Mouse (Mus musculus) intestine, embryonic 15.5 days (tissue): Measurements from ENCODE around the gene Zfp369. TPM values are rescaled to one million over a fixed set of nuclear protein-coding genes. Genes with fewer than 3 reads are reported as not detected.
A peak's percentile ranks its signal among the peaks of the same experiment; 100 is the strongest.

Experiments used
- ATAC-seq: fragments of 200-750 bp; cut with Nextera tagmentation; 2 replicates; pipeline ENCODE4 v1.8.0; 2017; ENCODE audit warnings: moderate TSS enrichment, moderate library complexity
- H3K27ac ChIP-seq: fragments of 300-500 bp; sonication (generic); 2 replicates; pipeline ENCODE4 v1.5.1; 2015; ENCODE audit warnings: mild to moderate bottlenecking, inconsistent platforms
- H3K27me3 ChIP-seq: fragments of 300-500 bp; sonication (generic); replicated peaks from 2 replicates; pipeline ENCODE4 v1.6.1; 2015; ENCODE audit warnings: inconsistent platforms
- H3K36me3 ChIP-seq: fragments of 300-500 bp; sonication (generic); 2 replicates; pipeline ENCODE4 v1.6.1; 2015; ENCODE audit warnings: inconsistent platforms
- H3K4me1 ChIP-seq: fragments of 300-500 bp; sonication (generic); replicated peaks from 2 replicates; pipeline ENCODE4 v1.6.1; 2015; ENCODE audit warnings: inconsistent platforms
- H3K4me2 ChIP-seq: fragments of 300-500 bp; sonication (generic); replicated peaks from 2 replicates; pipeline ENCODE4 v1.6.1; 2015; ENCODE audit warnings: mild to moderate bottlenecking, inconsistent platforms
- H3K4me3 ChIP-seq: fragments of 300-500 bp; sonication (generic); replicated peaks from 2 replicates; pipeline ENCODE4 v1.5.1; 2015; ENCODE audit warnings: inconsistent platforms
- H3K9ac ChIP-seq: fragments of 300-500 bp; sonication (generic); 2 replicates; pipeline ENCODE4 v1.6.1; 2015; ENCODE audit warnings: inconsistent platforms
- H3K9me3 ChIP-seq: fragments of 300-500 bp; sonication (generic); 2 replicates; pipeline ENCODE4 v1.6.1; 2016; ENCODE audit warnings: inconsistent platforms
- WGBS: fragments of 180-500 bp; shearing (Covaris S2); methylation state at CpG from one replicate; pipeline ENCODE4 v1.1.7; 2015; 5-methylcytosine and 5-hydroxymethylcytosine counted together
- polyA plus RNA-seq: library from polyadenylated mRNA; unstranded; fragments of >200 nt; fragmentation: Nextera tagmentation; extraction: Ambion mirVana; gene quantifications from 2 replicates; pipeline ENCODE4 v1.2.1, GENCODE M21; 2015

Gene Zfp369
- polyA plus RNA-seq: 8.1 and 9.4 TPM in 2 replicates

GRCm38 (mm10) chr13:65278383-65279341, at the start of gene Zfp369:
TSS of gene Zfp369 (plus strand) at chr13:65278814.
- peak; percentile 100 for ATAC-seq
- WGBS: under 1% methylated on average over 50 of the region's 50 CpGs
- H3K27me3 ChIP-seq: no peaks in the 10 kb centered on the region
- H3K36me3 ChIP-seq: no peaks in the 10 kb centered on the region
- peaks cover 3% of the 10 kb centered on the region; the same call in 1 of the 2 replicates for H3K9me3 ChIP-seq
- peak within 1 kb of the TSS; percentile 68 for H3K4me3 ChIP-seq
- no peaks in the 10 kb centered on the region; the same call in 1 of the 2 replicates for H3K4me1 ChIP-seq
- peak within 1 kb of the TSS; percentile 51 for H3K9ac ChIP-seq
- H3K4me2 ChIP-seq: peak within 1 kb of the TSS; percentile 63
- peak within 1 kb of the TSS; percentile 80 for H3K27ac ChIP-seq

GRCm38 (mm10) chr13:65237211-65237610, 41.4 kb upstream of the Zfp369 start:
- Histone ChIP-seq H3K9ac (no peak overlapping the region), H3K4me3 (no peak overlapping the region), H3K9me3 (no peaks in the 10 kb centered on the region), H3K4me2 (no peak overlapping the region), H3K27ac (no peak overlapping the region), H3K27me3 (no peaks in the 10 kb centered on the region), H3K36me3 (no peaks in the 10 kb centered on the region), H3K4me1 (peaks cover 3% of the 10 kb centered on the region)
- 73% methylated on average over 9 of the region's 9 CpGs for WGBS
- no peak for ATAC-seq

DNA sequence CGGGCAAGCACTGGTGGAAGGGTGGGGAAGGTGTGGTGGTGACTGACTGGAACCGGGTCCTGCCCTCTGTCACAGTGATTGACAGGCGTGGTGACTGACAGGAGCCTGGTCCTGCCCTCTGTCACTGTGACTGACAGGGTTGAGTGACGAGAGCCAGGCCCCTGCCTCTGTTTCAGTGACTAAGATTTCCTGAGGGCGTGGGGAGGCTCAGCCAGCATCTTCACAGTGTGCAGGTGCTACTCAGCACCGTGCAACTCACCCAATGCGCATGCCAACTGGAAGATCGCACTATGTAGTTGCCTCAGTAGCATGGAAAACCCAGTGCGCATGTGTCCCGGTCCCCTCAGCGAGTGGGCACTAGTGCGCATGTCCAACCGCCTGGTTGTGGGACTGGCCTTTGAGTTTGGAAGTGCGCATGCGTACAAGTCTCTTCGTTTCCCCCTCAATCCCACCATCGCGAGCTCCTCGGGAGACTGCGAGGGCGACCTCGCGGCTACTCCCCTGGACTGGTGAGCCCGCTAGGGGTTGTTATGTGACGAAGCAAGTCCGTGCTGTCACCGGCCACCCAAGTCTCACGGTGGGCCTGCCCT, 38.0 kb upstream of the Zfp369 start:
- Histone ChIP-seq H3K36me3 (no peaks in the 10 kb centered on the region), H3K27ac (peak overlapping the region; percentile 92), H3K9ac (peak overlapping the region; percentile 69), H3K9me3 (no peaks in the 10 kb centered on the region), H3K4me2 (peak overlapping the region; percentile 90), H3K27me3 (no peaks in the 10 kb centered on the region), H3K4me3 (peak overlapping the region; percentile 74), H3K4me1 (peaks cover 9% of the 10 kb centered on the region)
- peak; percentile 95 for ATAC-seq
- under 1% methylated on average over 28 of the region's 28 CpGs for WGBS

DNA sequence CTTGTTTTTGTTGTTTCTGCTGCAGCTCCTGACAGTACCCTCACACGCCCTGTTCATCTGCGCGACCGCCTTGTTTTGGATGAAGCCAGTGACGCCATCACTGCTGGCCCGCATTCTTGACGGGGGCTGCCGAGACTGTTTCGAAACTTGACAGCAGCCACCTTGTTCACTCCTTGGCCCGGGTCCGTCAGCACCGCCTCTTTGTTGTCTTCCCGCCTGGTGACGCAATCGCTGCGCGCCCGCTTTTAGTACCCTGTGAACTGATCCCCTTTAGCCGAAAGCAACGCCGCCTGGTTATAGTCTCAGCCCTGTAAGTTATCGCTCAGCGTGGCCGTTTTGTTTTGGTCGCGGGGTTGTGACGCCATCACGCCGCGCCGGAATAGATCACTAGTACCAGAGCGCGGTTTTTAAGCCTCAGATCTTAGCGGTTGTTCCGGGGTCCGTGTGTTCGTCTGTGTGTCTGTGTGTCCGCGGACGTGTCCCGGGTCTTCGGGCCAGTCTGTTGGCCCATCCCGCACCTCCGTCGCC, 37.5 kb upstream of the Zfp369 start:
- peak overlapping the region; percentile 90 for H3K4me2 ChIP-seq
- ATAC-seq: peak; percentile 88
- peak overlapping the region; percentile 69 for H3K9ac ChIP-seq
- H3K9me3 ChIP-seq: no peaks in the 10 kb centered on the region
- H3K36me3 ChIP-seq: no peaks in the 10 kb centered on the region
- peak overlapping the region; percentile 92 for H3K27ac ChIP-seq
- H3K4me1 ChIP-seq: peaks cover 9% of the 10 kb centered on the region
- whole genome bisulfite sequencing: under 1% methylated on average over 45 of the region's 45 CpGs
- H3K4me3 ChIP-seq: peak overlapping the region; percentile 74
- no peaks in the 10 kb centered on the region for H3K27me3 ChIP-seq

DNA sequence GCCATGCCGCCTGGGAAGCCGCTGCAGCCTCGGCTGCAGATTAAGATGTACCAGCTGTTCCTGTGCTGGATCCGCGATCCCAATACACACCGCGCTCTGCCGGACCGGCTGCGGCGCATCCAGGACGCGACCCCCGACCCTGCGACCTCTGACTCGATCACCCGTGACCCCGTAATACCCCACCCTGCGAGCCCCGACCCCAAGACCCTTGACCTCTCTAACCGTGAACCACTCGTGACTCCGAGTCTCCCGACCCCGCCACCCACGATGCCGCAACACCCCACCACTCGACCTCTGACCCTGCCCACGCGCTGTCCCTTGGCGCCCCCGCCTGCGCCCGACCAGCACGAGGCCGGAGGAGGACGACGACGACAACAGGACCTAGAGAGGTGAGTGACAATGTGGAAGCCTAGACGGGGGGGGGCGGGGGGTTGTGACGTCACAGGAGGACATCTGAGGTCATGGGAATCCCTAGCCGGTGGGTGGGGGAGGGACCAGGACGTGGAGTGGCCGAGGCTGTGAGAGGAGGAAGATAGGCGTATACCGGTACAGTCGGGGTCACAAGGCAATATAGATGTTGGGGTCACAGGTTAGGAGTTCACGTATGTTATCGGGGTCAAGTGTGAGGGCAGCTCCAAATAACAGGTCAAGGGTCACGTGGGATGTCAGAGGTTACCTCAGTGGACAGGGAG, 36.8 kb upstream of the Zfp369 start:
- Histone ChIP-seq H3K9ac (peak overlapping the region; percentile 69), H3K4me2 (peak overlapping the region; percentile 90), H3K36me3 (no peaks in the 10 kb centered on the region), H3K27me3 (no peaks in the 10 kb centered on the region), H3K4me3 (peak overlapping the region; percentile 74), H3K9me3 (no peaks in the 10 kb centered on the region), H3K27ac (peak overlapping the region; percentile 92), H3K4me1 (peaks cover 9% of the 10 kb centered on the region)
- 2% methylated on average over 51 of the region's 51 CpGs for WGBS
- ATAC-seq: peak; percentile 41

- Histone ChIP-seq H3K9me3 (no peaks in the 10 kb centered on the region), H3K27me3 (no peaks in the 10 kb centered on the region), H3K36me3 (no peaks in the 10 kb centered on the region), H3K4me2 (peak overlapping the region; percentile 90), H3K9ac (peak overlapping the region; percentile 69; the same call in 1 of the 2 replicates), H3K27ac (no peak overlapping the region), H3K4me1 (peaks cover 9% of the 10 kb centered on the region), H3K4me3 (peak overlapping the region; percentile 74)
- WGBS: 30% methylated on average over 27 of the region's 27 CpGs
- ATAC-seq: no peak
These were observed 36.3 kb upstream of the Zfp369 start for GRCm38 (mm10) chr13:65242319-65242787.

DNA sequence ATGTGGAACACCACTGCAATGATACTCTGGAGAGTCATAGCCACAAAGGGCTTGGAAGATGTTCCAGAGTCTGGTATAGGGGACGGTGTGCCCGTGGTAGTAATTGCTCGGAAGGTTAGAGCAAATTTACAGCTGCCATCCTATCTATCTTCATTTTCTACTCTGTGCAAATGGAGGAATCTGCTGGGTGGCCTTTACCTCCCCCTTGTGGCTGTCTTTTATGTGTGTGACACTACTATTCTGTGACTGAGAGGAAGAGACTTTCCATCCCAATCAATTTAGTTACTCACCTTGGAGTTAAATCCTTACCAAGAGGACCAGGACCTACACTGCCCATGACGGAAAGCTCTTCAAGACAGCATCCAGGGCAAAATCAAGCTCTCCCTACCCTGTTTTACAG, 35.3 kb upstream of the Zfp369 start:
- Histone ChIP-seq H3K27me3 (no peaks in the 10 kb centered on the region), H3K9me3 (no peaks in the 10 kb centered on the region)

GRCm38 (mm10) chr13:65258175-65258954, 20.2 kb upstream of the Zfp369 start:
- WGBS: 24% methylated on average over 36 of the region's 36 CpGs
- Histone ChIP-seq H3K27ac (no peak overlapping the region), H3K36me3 (peaks cover 3% of the 10 kb centered on the region; the same call in 1 of the 2 replicates), H3K27me3 (peaks cover 3% of the 10 kb centered on the region; the same call in 1 of the 2 replicates), H3K9me3 (peaks cover 3% of the 10 kb centered on the region; the same call in 1 of the 2 replicates), H3K4me1 (no peaks in the 10 kb centered on the region), H3K4me3 (peak overlapping the region; percentile 12; the same call in 1 of the 2 replicates), H3K4me2 (peak overlapping the region; percentile 51), H3K9ac (no peak overlapping the region)
- ATAC-seq: peak; percentile 70

More for the DNA sequence above, 35.3 kb upstream of the Zfp369 start:
- H3K4me3 ChIP-seq: no peak overlapping the region
- no peak overlapping the region for H3K4me2 ChIP-seq
- no peak for ATAC-seq
- 95% methylated on average over 4 of the region's 4 CpGs for WGBS
- H3K4me1 ChIP-seq: peaks cover 9% of the 10 kb centered on the region
- no peaks in the 10 kb centered on the region for H3K36me3 ChIP-seq
- no peak overlapping the region for H3K9ac ChIP-seq
- H3K27ac ChIP-seq: no peak overlapping the region

- H3K4me2 ChIP-seq: peak within 1 kb of the TSS; percentile 51
- H3K36me3 ChIP-seq: peaks cover 3% of the 10 kb centered on the region; the same call in 1 of the 2 replicates
- ATAC-seq: no peak
- peaks cover 3% of the 10 kb centered on the region; the same call in 1 of the 2 replicates for H3K9me3 ChIP-seq
- no peaks in the 10 kb centered on the region for H3K4me1 ChIP-seq
- WGBS: 44% methylated on average over 29 of the region's 29 CpGs
- no peak within 1 kb of the TSS for H3K27ac ChIP-seq
- peaks cover 3% of the 10 kb centered on the region; the same call in 1 of the 2 replicates for H3K27me3 ChIP-seq
- peak within 1 kb of the TSS; percentile 12; the same call in 1 of the 2 replicates for H3K4me3 ChIP-seq
- no peak within 1 kb of the TSS for H3K9ac ChIP-seq
These were observed 19.4 kb upstream of the Zfp369 start, which contains the start of gene Gm10775 for GRCm38 (mm10) chr13:65259239-65259638. TSS of gene Gm10775 (plus strand) at chr13:65259539.

DNA sequence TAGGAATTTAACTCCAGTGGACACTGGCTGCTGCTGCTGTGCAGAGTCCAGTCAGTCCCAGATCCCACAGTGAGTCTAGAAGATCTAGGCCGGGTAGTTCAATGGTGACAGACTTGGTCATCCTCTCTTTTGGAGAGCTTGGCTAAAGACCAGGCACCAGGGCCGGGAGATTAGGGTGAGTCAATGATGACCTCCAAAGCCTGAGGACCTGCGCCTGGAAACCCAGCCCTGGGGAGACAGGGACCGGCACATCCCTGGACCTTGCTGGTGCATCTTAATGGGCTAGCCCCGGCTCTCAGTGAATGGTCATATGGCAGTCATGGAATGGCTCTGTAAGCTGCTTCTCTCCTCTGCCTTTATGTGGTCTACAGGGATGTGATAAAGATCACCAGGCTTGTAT, 16.5 kb upstream of the Zfp369 start:
- H3K4me1 ChIP-seq: no peaks in the 10 kb centered on the region
- ATAC-seq: no peak
- H3K9me3 ChIP-seq: peaks cover 3% of the 10 kb centered on the region
- no peak overlapping the region for H3K27ac ChIP-seq
- WGBS: 98% methylated on average over 5 of the region's 5 CpGs
- peaks cover 3% of the 10 kb centered on the region; the same call in 1 of the 2 replicates for H3K27me3 ChIP-seq
- H3K4me2 ChIP-seq: no peak overlapping the region
- no peak overlapping the region for H3K9ac ChIP-seq
- no peak overlapping the region for H3K4me3 ChIP-seq
- H3K36me3 ChIP-seq: peaks cover 3% of the 10 kb centered on the region; the same call in 1 of the 2 replicates

DNA sequence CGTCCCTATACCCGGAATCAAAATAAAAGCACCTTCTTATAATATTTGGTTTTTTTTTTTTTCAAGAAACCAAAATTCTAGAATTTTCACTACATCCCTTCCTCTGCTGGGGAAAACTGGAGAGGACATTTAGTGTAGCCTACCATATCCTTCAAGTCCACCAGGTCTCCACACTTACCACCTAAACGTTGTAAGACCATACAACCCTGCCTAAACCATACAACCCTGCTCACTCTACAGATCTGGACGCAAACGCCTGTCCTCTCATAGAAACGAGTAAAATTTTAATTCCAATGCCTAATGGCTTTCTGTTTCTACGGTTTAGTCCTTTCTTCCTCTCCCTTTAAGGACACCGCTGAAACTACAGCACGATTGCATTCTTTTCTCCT, 626 bp upstream of the Zfp369 start:
- peak overlapping the region; percentile 51 for H3K9ac ChIP-seq
- 8% methylated on average over 9 of the region's 9 CpGs for WGBS
- peak overlapping the region; percentile 63 for H3K4me2 ChIP-seq
- peak overlapping the region; percentile 80 for H3K27ac ChIP-seq
- H3K4me3 ChIP-seq: peak overlapping the region; percentile 68
- H3K36me3 ChIP-seq: no peaks in the 10 kb centered on the region
- no peaks in the 10 kb centered on the region; the same call in 1 of the 2 replicates for H3K4me1 ChIP-seq
- no peaks in the 10 kb centered on the region for H3K27me3 ChIP-seq
- H3K9me3 ChIP-seq: peaks cover 3% of the 10 kb centered on the region; the same call in 1 of the 2 replicates
- ATAC-seq: peak; percentile 53
